Mouse (Mus musculus): Measurements from ENCODE around the gene Samm50. TPM values are rescaled to one million over a fixed set of nuclear protein-coding genes. Genes with fewer than 3 reads are reported as not detected.

Samm50 gene
- polyA plus RNA-seq (2014; fragmentation: Illumina TruSeq; extraction: RNeasy Lipid Tissue Mini Kit (QIAGEN cat#74804)) = 37.1 TPM

DNA sequence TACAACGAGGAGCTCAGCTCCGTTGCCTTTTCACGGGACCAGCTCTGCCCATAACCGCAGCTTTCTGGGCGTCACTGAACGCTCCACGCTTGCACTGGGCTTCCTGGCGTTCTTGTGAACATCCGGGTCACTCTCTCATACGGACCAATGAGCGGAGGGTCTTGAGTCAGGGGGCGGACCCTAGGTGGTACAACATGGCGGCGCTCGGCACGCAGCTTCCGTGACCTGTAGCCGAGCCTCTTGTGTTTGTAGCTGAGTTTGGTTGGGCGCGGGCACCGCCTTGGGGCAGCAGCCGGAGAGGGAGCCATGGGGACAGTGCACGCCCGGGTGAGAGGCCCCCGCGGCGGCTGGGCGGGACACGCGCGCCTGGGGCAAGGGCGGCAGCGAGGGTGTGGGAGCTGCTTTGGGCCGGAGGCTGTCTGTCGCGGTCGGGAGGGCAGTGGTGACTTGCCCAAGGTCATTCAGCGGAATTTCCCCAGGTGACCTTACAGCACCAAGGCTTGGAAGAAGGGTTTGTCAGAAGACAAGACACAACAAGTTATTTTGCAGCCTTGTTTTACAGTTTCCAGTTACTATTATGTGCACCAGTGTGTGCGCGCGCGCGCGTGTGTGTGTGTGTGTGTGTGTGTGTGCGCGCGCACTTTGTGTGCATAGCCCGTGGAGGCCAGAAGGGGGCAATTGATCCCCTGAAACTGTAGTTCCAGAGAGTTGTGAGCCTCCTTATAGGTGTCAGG, at the start of gene Samm50:
Gene Samm50 (plus strand): TSS at position 184 of the 734 bp plus-strand sequence.

DNA sequence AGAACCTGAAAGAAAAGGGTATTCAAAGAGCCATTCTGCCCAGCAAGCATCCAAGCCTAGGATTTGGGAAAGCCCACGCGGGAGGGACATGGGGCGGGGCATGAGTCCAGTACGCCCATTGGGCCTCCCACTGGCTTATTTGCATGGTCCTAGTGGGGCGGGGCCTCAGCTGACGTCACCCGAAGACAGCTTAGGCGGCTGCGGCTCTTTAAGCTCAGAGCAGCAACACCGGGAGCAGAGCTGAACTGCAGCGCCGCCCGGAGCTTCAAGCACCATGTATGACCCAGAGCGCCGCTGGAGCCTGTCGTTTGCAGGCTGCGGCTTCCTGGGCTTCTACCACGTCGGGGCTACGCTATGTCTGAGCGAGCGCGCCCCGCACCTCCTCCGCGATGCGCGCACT, 24.4 kb upstream of the Samm50 start, which contains the start of gene Pnpla3:
Gene Pnpla3 (plus strand): TSS at position 238 of the 400 bp plus-strand sequence.

DNA sequence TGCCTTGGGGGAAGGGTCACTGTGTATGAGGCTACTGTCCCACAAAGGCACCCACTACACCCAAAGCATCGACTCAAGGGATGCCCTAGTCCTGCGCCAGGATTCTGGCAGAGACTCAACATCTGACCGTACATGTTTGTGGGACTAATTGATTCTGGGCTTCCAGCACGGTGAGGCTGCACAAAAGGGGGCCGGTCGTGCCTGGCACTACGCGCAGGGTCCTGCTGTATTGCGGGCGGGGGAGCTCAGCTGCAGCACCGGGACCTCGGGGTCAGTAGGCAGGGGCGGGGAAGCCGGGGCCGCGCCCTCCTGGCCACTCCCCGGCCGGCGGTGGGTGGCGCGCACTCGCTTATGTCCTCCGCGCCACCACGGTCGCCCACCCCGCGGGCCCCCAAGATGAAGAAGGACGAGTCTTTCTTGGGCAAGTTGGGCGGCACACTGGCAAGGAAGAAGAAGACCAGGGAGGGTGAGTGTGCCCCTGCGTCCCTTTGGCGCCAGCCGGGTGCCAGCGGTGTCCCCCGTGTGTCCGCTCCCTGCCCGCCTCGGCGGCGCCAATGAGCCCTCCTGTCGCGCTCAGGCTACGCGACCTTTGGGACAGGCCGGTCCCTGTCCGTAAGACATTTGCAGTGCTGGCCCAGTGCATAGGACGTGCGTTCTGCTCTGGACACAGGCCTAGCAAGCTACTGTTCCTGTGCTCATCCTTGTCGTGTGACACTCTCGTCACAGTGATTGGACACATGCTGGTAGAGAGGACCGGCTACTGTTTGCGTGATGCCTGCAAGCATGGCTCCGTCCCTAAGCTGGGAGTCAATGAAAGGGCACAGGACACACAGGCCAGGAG, 39.9 kb downstream of the Samm50 start, which contains the start of gene Parvb:
Gene Parvb (plus strand): TSS at position 323 of the 841 bp plus-strand sequence.

Other genes with a start within 250 kb of the Samm50 start
- gene Efcab6, start 126.9 kb upstream of the Samm50 start, polyA plus RNA-seq (2014; fragmentation: Illumina TruSeq; extraction: RNeasy Lipid Tissue Mini Kit (QIAGEN cat#74804)) = 0.46 TPM
- 0.37 TPM for gene Sult4a1, start 86.5 kb upstream of the Samm50 start, polyA plus RNA-seq (2014; fragmentation: Illumina TruSeq; extraction: RNeasy Lipid Tissue Mini Kit (QIAGEN cat#74804))
- not detected for gene Pnpla5, start 69.1 kb upstream of the Samm50 start, polyA plus RNA-seq (2014; fragmentation: Illumina TruSeq; extraction: RNeasy Lipid Tissue Mini Kit (QIAGEN cat#74804))
- not detected for gene Pnpla3, start 24.4 kb upstream of the Samm50 start, polyA plus RNA-seq (2014; fragmentation: Illumina TruSeq; extraction: RNeasy Lipid Tissue Mini Kit (QIAGEN cat#74804))
- 2.3 TPM for gene Parvb, start 39.8 kb downstream of the Samm50 start, polyA plus RNA-seq (2014; fragmentation: Illumina TruSeq; extraction: RNeasy Lipid Tissue Mini Kit (QIAGEN cat#74804))
- not detected for gene Parvg, start 131.8 kb downstream of the Samm50 start, polyA plus RNA-seq (2014; fragmentation: Illumina TruSeq; extraction: RNeasy Lipid Tissue Mini Kit (QIAGEN cat#74804))

All from ovary, adult 10 weeks (tissue).